8 mouse cellular contexts compared by ENCODE assay signal in genomic region chr1:104993905-104994611, GRCm38 (mm10).
DNase-seq lines count a peak whose midpoint lies in the region; ATAC-seq and TF ChIP-seq lines count a peak whose summit lies in the region.
"Had no signal": no experiment of that assay in that cellular context is flagged by ENCODE, and none has a peak within 500 bp of the region (broad histone marks: within the 10 kb centered on the region; RNA-seq: fewer than 3 reads in every experiment).

No protein-coding gene starts in this region.

- no peak for TF ChIP-seq CTCF in kidney, adult 2 months (conservative IDR thresholded peaks at IDR 0.05; ENCODE audit: insufficient read depth, insufficient read length, low read depth, low read length)
- TF ChIP-seq CTCF in stomach, postnatal 0 days (IDR thresholded peaks at IDR 0.05; ENCODE audit: low read depth), result no peak

- WGBS in kidney, adult 2 months, result 9% methylated on average over 51 of the region's 51 CpGs
- WGBS in stomach, postnatal 0 days, result 8% methylated on average over 51 of the region's 51 CpGs

- TF ChIP-seq POLR2A in kidney, adult 2 months (IDR thresholded peaks at IDR 0.05; ENCODE audit: low read depth, low read length), result no peak

- H3K4me3 ChIP-seq in ES-E14 (ENCODE audit: insufficient read depth in 1 of 2, low read depth in 1 of 2, low read length in 2 of 2, poor library complexity in 1 of 2, severe bottlenecking in 1 of 2), result peak overlapping the region; percentile 53 to 63
- peak overlapping the region; percentile 29 for H3K4me3 ChIP-seq in kidney, adult 2 months (ENCODE audit: insufficient read depth, low read depth, low read length)
- H3K4me3 ChIP-seq in stomach, postnatal 0 days (ENCODE audit: low read depth, low read length), result peak overlapping the region; percentile 40
- H3K4me3 ChIP-seq: erythroblast, embryonic 14.5 days had no signal

- intact Hi-C loops in left cerebral cortex, postnatal 25 days (cut with DNase I), result no loop called here

- ATAC-seq in stomach, postnatal 0 days (ENCODE audit: low FRiP score, low TSS enrichment), result peak; percentile 88

- in situ Hi-C loops in ES-E14 (cut with MboI; ENCODE audit: low sequenced_read_pairs in 2 of 2, unreplicated experiment in 2 of 2), result loop anchor here (25.0 kb wide), 2 partner anchors 368 to 643 kb away; partner anchors contain the start of gene Rnf152 (in 1 of the 2)

- H3K9me3 ChIP-seq in ES-E14 (ENCODE audit: control insufficient read depth, insufficient read depth, low read depth, low read length), result no peaks in the 10 kb centered on the region
- H3K9me3 ChIP-seq in stomach, postnatal 0 days (ENCODE audit: control insufficient read depth, low read length), result no peaks in the 10 kb centered on the region

- H3K4me2 ChIP-seq in stomach, postnatal 0 days (replicated peaks; ENCODE audit: low read depth), result peak overlapping the region; percentile 82

- no peak for DNase-seq in ES-E14 (ENCODE audit: low read depth, low spot score)
- peak; percentile 24 for DNase-seq in adrenal gland, postnatal 25 days
- peak; percentile 7 for DNase-seq in gastrocnemius, postnatal 25 days
- peak; percentile 50 for DNase-seq in kidney, adult 2 months
- peak; percentile 17 for DNase-seq in lung, postnatal 10 days
- peak; percentile 55 for DNase-seq in stomach, postnatal 0 days (ENCODE audit: low spot score)
- DNase-seq in left cerebral cortex, postnatal 25 days (ENCODE audit: low spot score in 2 of 2), result no peak

- H3K27ac ChIP-seq in ES-E14 (ENCODE audit: insufficient read depth, low read depth, low read length, poor library complexity, severe bottlenecking), result no peak overlapping the region
- H3K27ac ChIP-seq in kidney, adult 2 months (ENCODE audit: insufficient read depth, low read depth, low read length), result no peak overlapping the region
- no peak overlapping the region for H3K27ac ChIP-seq in stomach, postnatal 0 days (replicated peaks)

- no peaks in the 10 kb centered on the region for H3K27me3 ChIP-seq in kidney, adult 2 months (replicated peaks; ENCODE audit: control insufficient read depth, insufficient read depth, low read length)
- H3K27me3 ChIP-seq in stomach, postnatal 0 days (ENCODE audit: control insufficient read depth, insufficient read depth, low read length), result no peaks in the 10 kb centered on the region

- H3K9ac ChIP-seq in ES-E14 (ENCODE audit: insufficient read depth, low read depth, low read length, poor library complexity, severe bottlenecking), result no peak overlapping the region
- H3K9ac ChIP-seq in stomach, postnatal 0 days (ENCODE audit: low read length), result peak overlapping the region; percentile 52

- peaks cover 0 to 3% of the 10 kb centered on the region in 2 experiments; a peak in 1 of 4 replicates for H3K4me1 ChIP-seq in ES-E14 (ENCODE audit: control insufficient read depth in 2 of 2, insufficient read depth in 2 of 2, low read length in 2 of 2, poor library complexity in 1 of 2)
- 0 out of 2 replicates have a peak, but pooled peaks cover 3% of the 10 kb centered on the region for H3K4me1 ChIP-seq in kidney, adult 2 months (ENCODE audit: control insufficient read depth, insufficient read depth, low read length)
- no peaks in the 10 kb centered on the region for H3K4me1 ChIP-seq in stomach, postnatal 0 days (replicated peaks; ENCODE audit: control insufficient read depth, insufficient read depth)

- no peak for TF ChIP-seq EP300 in stomach, postnatal 0 days (optimal IDR thresholded peaks at IDR 0.05)

- no peaks in the 10 kb centered on the region for H3K36me3 ChIP-seq in ES-E14 (ENCODE audit: control insufficient read depth, insufficient read depth, low read length, poor library complexity, severe bottlenecking)
- no peaks in the 10 kb centered on the region for H3K36me3 ChIP-seq in kidney, adult 2 months (ENCODE audit: control insufficient read depth, insufficient read depth, low read length)
- H3K36me3 ChIP-seq in stomach, postnatal 0 days (ENCODE audit: control insufficient read depth, insufficient read depth, low read length), result no peaks in the 10 kb centered on the region

TF ChIP-seq in ES-E14, 5 proteins besides CTCF, POLR2A, EP300 and RAD21:
- TF ChIP-seq HCFC1 (IDR thresholded peaks at IDR 0.05; ENCODE audit: borderline replicate concordance, insufficient read depth, low read length) (no peak), MAFK (IDR thresholded peaks at IDR 0.05; ENCODE audit: insufficient read depth, low read depth, low read length) (no peak), CHD2 (IDR thresholded peaks at IDR 0.05; ENCODE audit: low read depth, low read length) (no peak), ZNF384 (IDR thresholded peaks at IDR 0.05; ENCODE audit: low read depth, low read length) (no peak), ZC3H11A (IDR thresholded peaks at IDR 0.05; ENCODE audit: borderline replicate concordance, low read depth, low read length) (no peak)

Comparison
In these comparisons a context has a peak if more than half of its experiments do, and no peak if none do; other contexts are left out.
1. DNase-seq: peak in adrenal gland, postnatal 25 days (single experiment), gastrocnemius, postnatal 25 days (single experiment), kidney, adult 2 months (single experiment), lung, postnatal 10 days (single experiment) and stomach, postnatal 0 days (single experiment); none in ES-E14 (single experiment) and left cerebral cortex, postnatal 25 days (0 of 2).
2. Peak in every context shown above with its lines, with median percentiles within 50 percentile points of each other: H3K4me3 ChIP-seq.